Mouse (Mus musculus) kidney, embryonic 15.5 days (tissue): ENCODE results near the gene Fam172a. TPM values are rescaled to one million over a fixed set of nuclear protein-coding genes. Genes with fewer than 3 reads are reported as not detected.

Experiments used
- ATAC-seq: fragments of 200-750 bp; cut with Nextera tagmentation; replicated peaks from 2 replicates; pipeline ENCODE4 v1.8.0; 2017; ENCODE audit warnings: moderate TSS enrichment; ENCODE audit not compliant: low FRiP score
- H3K27ac ChIP-seq: fragments of 300-500 bp; sonication (generic); 2 replicates; pipeline ENCODE4 v1.5.1; 2015; ENCODE audit warnings: mild to moderate bottlenecking, inconsistent platforms
- H3K27me3 ChIP-seq: fragments of 300-500 bp; sonication (generic); 2 replicates; pipeline ENCODE4 v1.6.1; 2015; ENCODE audit warnings: inconsistent platforms
- H3K36me3 ChIP-seq: fragments of 300-500 bp; sonication (generic); 2 replicates; pipeline ENCODE4 v1.6.1; 2015; ENCODE audit warnings: inconsistent platforms
- H3K4me1 ChIP-seq: fragments of 300-500 bp; sonication (generic); 2 replicates; pipeline ENCODE4 v1.6.1; 2015; ENCODE audit warnings: inconsistent platforms
- H3K4me2 ChIP-seq: fragments of 300-500 bp; sonication (generic); 2 replicates; pipeline ENCODE4 v1.6.1; 2015; ENCODE audit warnings: moderate library complexity, mild to moderate bottlenecking, inconsistent platforms
- H3K4me3 ChIP-seq: fragments of 300-500 bp; sonication (generic); replicated peaks from 2 replicates; pipeline ENCODE4 v1.5.1; 2015; ENCODE audit warnings: mild to moderate bottlenecking, inconsistent platforms
- H3K9ac ChIP-seq: fragments of 300-500 bp; sonication (generic); 2 replicates; pipeline ENCODE4 v1.6.1; 2015; ENCODE audit warnings: mild to moderate bottlenecking, inconsistent platforms
- H3K9me3 ChIP-seq: fragments of 300-500 bp; sonication (generic); replicated peaks from 2 replicates; pipeline ENCODE4 v1.6.1; 2016; ENCODE audit warnings: inconsistent platforms
- WGBS: fragments of 180-500 bp; shearing (Covaris S2); methylation state at CpG from one replicate; pipeline ENCODE4 v1.1.7; 2015; ENCODE audit warnings: mixed read lengths; 5-methylcytosine and 5-hydroxymethylcytosine counted together
- polyA plus RNA-seq: library from polyadenylated mRNA; unstranded; fragments of >200 nt; fragmentation: Nextera tagmentation; extraction: Ambion mirVana; gene quantifications from 2 replicates; pipeline ENCODE4 v1.2.1, GENCODE M21; 2015

The Fam172a gene
- polyA plus RNA-seq, 1 experiment from 2014 or later: 27.2 TPM

GRCm38 (mm10) chr13:77977121-77977520, 275.3 kb downstream of the Fam172a start:
- Histone ChIP-seq H3K27me3 (no peaks in the 10 kb centered on the region), H3K9ac (no peak overlapping the region), H3K36me3 (no peaks in the 10 kb centered on the region), H3K9me3 (no peaks in the 10 kb centered on the region), H3K4me1 (no peaks in the 10 kb centered on the region), H3K27ac (no peak overlapping the region), H3K4me2 (no peak overlapping the region), H3K4me3 (no peak overlapping the region)
- ATAC-seq: no peak
- WGBS: 87% methylated on average over 1 of the region's 1 CpGs

GRCm38 (mm10) chr13:77982105-77982851, 280.4 kb downstream of the Fam172a start:
- Histone ChIP-seq H3K4me3 (no peak overlapping the region), H3K27me3 (no peaks in the 10 kb centered on the region), H3K9ac (no peak overlapping the region), H3K27ac (no peak overlapping the region), H3K4me1 (no peaks in the 10 kb centered on the region), H3K4me2 (no peak overlapping the region), H3K9me3 (no peaks in the 10 kb centered on the region), H3K36me3 (no peaks in the 10 kb centered on the region)
- WGBS: 28% methylated on average over 5 of the region's 5 CpGs
- no peak for ATAC-seq

GRCm38 (mm10) chr13:77982852-77983202, 281.0 kb downstream of the Fam172a start:
- no peak overlapping the region for H3K4me2 ChIP-seq
- H3K4me3 ChIP-seq: no peak overlapping the region
- H3K4me1 ChIP-seq: no peaks in the 10 kb centered on the region
- H3K27ac ChIP-seq: no peak overlapping the region
- no peak overlapping the region for H3K9ac ChIP-seq
- no peaks in the 10 kb centered on the region for H3K36me3 ChIP-seq
- no peaks in the 10 kb centered on the region for H3K9me3 ChIP-seq
- 75% methylated on average over 2 of the region's 2 CpGs for WGBS
- no peaks in the 10 kb centered on the region for H3K27me3 ChIP-seq
- ATAC-seq: no peak

GRCm38 (mm10) chr13:77991189-77991886, 289.5 kb downstream of the Fam172a start:
- 0 out of 2 replicates have a peak, but pooled peaks have one; percentile 25 for ATAC-seq
- 64% methylated on average over 5 of the region's 5 CpGs for WGBS

GRCm38 (mm10) chr13:78004649-78005048, 302.8 kb downstream of the Fam172a start:
- H3K27ac ChIP-seq: no peak overlapping the region
- H3K9ac ChIP-seq: no peak overlapping the region
- H3K36me3 ChIP-seq: no peaks in the 10 kb centered on the region
- H3K27me3 ChIP-seq: no peaks in the 10 kb centered on the region
- H3K9me3 ChIP-seq: no peaks in the 10 kb centered on the region
- 73% methylated on average over 4 of the region's 4 CpGs for WGBS
- no peak for ATAC-seq
- no peak overlapping the region for H3K4me3 ChIP-seq
- H3K4me1 ChIP-seq: no peaks in the 10 kb centered on the region
- H3K4me2 ChIP-seq: no peak overlapping the region

More at GRCm38 (mm10) chr13:77991189-77991886, 289.5 kb downstream of the Fam172a start:
- H3K4me3 ChIP-seq: no peak overlapping the region
- H3K4me1 ChIP-seq: no peaks in the 10 kb centered on the region
- H3K4me2 ChIP-seq: no peak overlapping the region
- no peak overlapping the region for H3K9ac ChIP-seq
- H3K9me3 ChIP-seq: no peaks in the 10 kb centered on the region
- no peaks in the 10 kb centered on the region for H3K36me3 ChIP-seq
- H3K27me3 ChIP-seq: no peaks in the 10 kb centered on the region
- H3K27ac ChIP-seq: no peak overlapping the region

- WGBS: 54% methylated on average over 3 of the region's 3 CpGs
- no peaks in the 10 kb centered on the region for H3K27me3 ChIP-seq
- no peak overlapping the region for H3K9ac ChIP-seq
- H3K4me2 ChIP-seq: no peak overlapping the region
- ATAC-seq: no peak
- no peak overlapping the region for H3K4me3 ChIP-seq
- no peak overlapping the region for H3K27ac ChIP-seq
- H3K9me3 ChIP-seq: no peaks in the 10 kb centered on the region
- H3K36me3 ChIP-seq: no peaks in the 10 kb centered on the region
- no peaks in the 10 kb centered on the region for H3K4me1 ChIP-seq
Measured at GRCm38 (mm10) chr13:78005344-78005743, 303.5 kb downstream of the Fam172a start.

- ATAC-seq: no peak
- no peak overlapping the region for H3K4me3 ChIP-seq
- no peak overlapping the region for H3K9ac ChIP-seq
- no peaks in the 10 kb centered on the region for H3K36me3 ChIP-seq
- 88% methylated on average over 1 of the region's 1 CpGs for WGBS
- H3K27me3 ChIP-seq: no peaks in the 10 kb centered on the region
- H3K4me1 ChIP-seq: no peaks in the 10 kb centered on the region
- H3K4me2 ChIP-seq: no peak overlapping the region
- H3K27ac ChIP-seq: no peak overlapping the region
- no peaks in the 10 kb centered on the region for H3K9me3 ChIP-seq
Measured at GRCm38 (mm10) chr13:78010176-78010575, 308.3 kb downstream of the Fam172a start.

- Histone ChIP-seq H3K4me2 (no peak within 1 kb of the TSS), H3K9me3 (no peaks in the 10 kb centered on the region), H3K4me3 (no peak within 1 kb of the TSS), H3K27ac (no peak within 1 kb of the TSS), H3K27me3 (no peaks in the 10 kb centered on the region), H3K9ac (no peak within 1 kb of the TSS), H3K4me1 (no peaks in the 10 kb centered on the region), H3K36me3 (no peaks in the 10 kb centered on the region)
- ATAC-seq: peak; percentile 62; the same call in 1 of the 2 replicates
- 53% methylated on average over 15 of the region's 15 CpGs for WGBS
Measured at GRCm38 (mm10) chr13:78024683-78025294, 323.0 kb downstream of the Fam172a start, which contains the start of gene Pou5f2. TSS of gene Pou5f2 (plus strand) at chr13:78024902.

- Histone ChIP-seq H3K36me3 (no peaks in the 10 kb centered on the region), H3K4me1 (no peaks in the 10 kb centered on the region), H3K9me3 (no peaks in the 10 kb centered on the region), H3K4me2 (no peak overlapping the region), H3K27ac (no peak overlapping the region), H3K4me3 (no peak overlapping the region), H3K27me3 (no peaks in the 10 kb centered on the region), H3K9ac (no peak overlapping the region)
- ATAC-seq: no peak
- WGBS: 19% methylated on average over 1 of the region's 1 CpGs
Measured at GRCm38 (mm10) chr13:78032821-78033220, 331.0 kb downstream of the Fam172a start.

GRCm38 (mm10) chr13:78037203-78037602, 335.4 kb downstream of the Fam172a start:
- Histone ChIP-seq H3K4me2 (no peak overlapping the region), H3K27me3 (no peaks in the 10 kb centered on the region), H3K4me3 (no peak overlapping the region), H3K9me3 (no peaks in the 10 kb centered on the region), H3K9ac (no peak overlapping the region), H3K36me3 (no peaks in the 10 kb centered on the region), H3K27ac (no peak overlapping the region), H3K4me1 (no peaks in the 10 kb centered on the region)
- no peak for ATAC-seq
- 45% methylated on average over 1 of the region's 1 CpGs for WGBS

GRCm38 (mm10) chr13:78043203-78043602, 341.4 kb downstream of the Fam172a start:
- H3K4me1 ChIP-seq: no peaks in the 10 kb centered on the region
- peak; percentile 97 for ATAC-seq
- no peak overlapping the region for H3K27ac ChIP-seq
- no peak overlapping the region for H3K4me2 ChIP-seq
- no peaks in the 10 kb centered on the region for H3K9me3 ChIP-seq
- H3K27me3 ChIP-seq: no peaks in the 10 kb centered on the region
- no peak overlapping the region for H3K4me3 ChIP-seq
- no peak overlapping the region for H3K9ac ChIP-seq
- WGBS: 44% methylated on average over 6 of the region's 6 CpGs
- no peaks in the 10 kb centered on the region for H3K36me3 ChIP-seq

GRCm38 (mm10) chr13:78045116-78045515, 343.3 kb downstream of the Fam172a start:
- no peak for ATAC-seq
- 30% methylated on average over 5 of the region's 5 CpGs for WGBS

More at GRCm38 (mm10) chr13:78045116-78045515, 343.3 kb downstream of the Fam172a start:
- H3K9ac ChIP-seq: no peak overlapping the region
- no peak overlapping the region for H3K4me3 ChIP-seq
- no peak overlapping the region for H3K27ac ChIP-seq
- no peaks in the 10 kb centered on the region for H3K27me3 ChIP-seq
- no peaks in the 10 kb centered on the region for H3K9me3 ChIP-seq
- H3K4me1 ChIP-seq: no peaks in the 10 kb centered on the region
- no peak overlapping the region for H3K4me2 ChIP-seq
- no peaks in the 10 kb centered on the region for H3K36me3 ChIP-seq
